Mouse (Mus musculus): Measurements from ENCODE around the gene Tsen34. TPM values are rescaled to one million over a fixed set of nuclear protein-coding genes. Genes with fewer than 3 reads are reported as not detected.

Tsen34 gene
- polyA plus RNA-seq (2012): 0.70 and 1.0 TPM in 2 replicates

GRCm38 (mm10) chr7:3692382-3692986 lies at the start of gene Tsen34:
Gene Tsen34 (plus strand): TSS chr7:3692863.
- Histone ChIP-seq H3K4me1 (ENCODE audit: control insufficient read depth) (peaks cover 41% of the 10 kb centered on the region), H3K36me3 (ENCODE audit: control insufficient read depth) (peaks cover 4% of the 10 kb centered on the region; the same call in 1 of the 2 replicates), H3K9me3 (ENCODE audit: control insufficient read depth, low read length) (no peaks in the 10 kb centered on the region), H3K4me3 (replicated peaks) (peak within 1 kb of the TSS; percentile 84), H3K27me3 (ENCODE audit: control insufficient read depth) (no peaks in the 10 kb centered on the region)
- no peak for TF ChIP-seq GATA1 (IDR thresholded peaks at IDR 0.05; ENCODE audit: low read length)
- TF ChIP-seq TAL1 (IDR thresholded peaks at IDR 0.05; ENCODE audit: low read length): no peak

- Histone ChIP-seq H3K9me3 (ENCODE audit: control insufficient read depth, low read length) (no peaks in the 10 kb centered on the region), H3K4me1 (ENCODE audit: control insufficient read depth) (peaks cover 40% of the 10 kb centered on the region), H3K27me3 (ENCODE audit: control insufficient read depth) (no peaks in the 10 kb centered on the region), H3K4me3 (replicated peaks) (no peak overlapping the region), H3K36me3 (ENCODE audit: control insufficient read depth) (peaks cover 62% of the 10 kb centered on the region)
- TF ChIP-seq GATA1 (IDR thresholded peaks at IDR 0.05; ENCODE audit: low read length): no peak
- TF ChIP-seq TAL1 (IDR thresholded peaks at IDR 0.05; ENCODE audit: low read length): no peak
Measured at GRCm38 (mm10) chr7:3643412-3643811, 49.3 kb upstream of the Tsen34 start.

GRCm38 (mm10) chr7:3643843-3644242 lies 48.8 kb upstream of the Tsen34 start:
- H3K4me3 ChIP-seq (replicated peaks): peak overlapping the region; percentile 83
- H3K27me3 ChIP-seq (ENCODE audit: control insufficient read depth): no peaks in the 10 kb centered on the region
- H3K4me1 ChIP-seq (ENCODE audit: control insufficient read depth): peaks cover 44% of the 10 kb centered on the region
- TF ChIP-seq GATA1 (IDR thresholded peaks at IDR 0.05; ENCODE audit: low read length) (no peak), TAL1 (IDR thresholded peaks at IDR 0.05; ENCODE audit: low read length) (no peak)
- peaks cover 62% of the 10 kb centered on the region for H3K36me3 ChIP-seq (ENCODE audit: control insufficient read depth)
- no peaks in the 10 kb centered on the region for H3K9me3 ChIP-seq (ENCODE audit: control insufficient read depth, low read length)

GRCm38 (mm10) chr7:3644348-3644671 lies 48.4 kb upstream of the Tsen34 start:
- peaks cover 62% of the 10 kb centered on the region for H3K36me3 ChIP-seq (ENCODE audit: control insufficient read depth)
- TF ChIP-seq GATA1 (IDR thresholded peaks at IDR 0.05; ENCODE audit: low read length) (peak; percentile 72), TAL1 (IDR thresholded peaks at IDR 0.05; ENCODE audit: low read length) (no peak)

GRCm38 (mm10) chr7:3644672-3645487 lies 47.8 kb upstream of the Tsen34 start, which contains the start of gene Cnot3:
Gene Cnot3 (plus strand): TSS chr7:3645268.
- Histone ChIP-seq H3K4me1 (ENCODE audit: control insufficient read depth) (peaks cover 45% of the 10 kb centered on the region), H3K27me3 (ENCODE audit: control insufficient read depth) (no peaks in the 10 kb centered on the region), H3K4me3 (replicated peaks) (peak within 1 kb of the TSS; percentile 83), H3K9me3 (ENCODE audit: control insufficient read depth, low read length) (no peaks in the 10 kb centered on the region), H3K36me3 (ENCODE audit: control insufficient read depth) (peaks cover 62% of the 10 kb centered on the region)
- peak; percentile 36; the same call in 1 of the 2 replicates for TF ChIP-seq GATA1 (IDR thresholded peaks at IDR 0.05; ENCODE audit: low read length)
- TF ChIP-seq TAL1 (IDR thresholded peaks at IDR 0.05; ENCODE audit: low read length): no peak

More at GRCm38 (mm10) chr7:3644348-3644671, 48.4 kb upstream of the Tsen34 start:
- Histone ChIP-seq H3K4me1 (ENCODE audit: control insufficient read depth) (peaks cover 45% of the 10 kb centered on the region), H3K4me3 (replicated peaks) (peak overlapping the region; percentile 83), H3K27me3 (ENCODE audit: control insufficient read depth) (no peaks in the 10 kb centered on the region), H3K9me3 (ENCODE audit: control insufficient read depth, low read length) (no peaks in the 10 kb centered on the region)

GRCm38 (mm10) chr7:3645488-3646025 lies 47.1 kb upstream of the Tsen34 start:
- Histone ChIP-seq H3K4me1 (ENCODE audit: control insufficient read depth) (peaks cover 45% of the 10 kb centered on the region), H3K27me3 (ENCODE audit: control insufficient read depth) (no peaks in the 10 kb centered on the region), H3K4me3 (replicated peaks) (peak overlapping the region; percentile 83), H3K36me3 (ENCODE audit: control insufficient read depth) (peaks cover 62% of the 10 kb centered on the region), H3K9me3 (ENCODE audit: control insufficient read depth, low read length) (no peaks in the 10 kb centered on the region)
- TF ChIP-seq TAL1 (IDR thresholded peaks at IDR 0.05; ENCODE audit: low read length) (no peak), GATA1 (IDR thresholded peaks at IDR 0.05; ENCODE audit: low read length) (no peak)

- Histone ChIP-seq H3K4me1 (ENCODE audit: control insufficient read depth) (peaks cover 45% of the 10 kb centered on the region), H3K4me3 (replicated peaks) (peak overlapping the region; percentile 83), H3K27me3 (ENCODE audit: control insufficient read depth) (no peaks in the 10 kb centered on the region), H3K36me3 (ENCODE audit: control insufficient read depth) (peaks cover 62% of the 10 kb centered on the region), H3K9me3 (ENCODE audit: control insufficient read depth, low read length) (no peaks in the 10 kb centered on the region)
- no peak for TF ChIP-seq TAL1 (IDR thresholded peaks at IDR 0.05; ENCODE audit: low read length)
- no peak for TF ChIP-seq GATA1 (IDR thresholded peaks at IDR 0.05; ENCODE audit: low read length)
Measured at GRCm38 (mm10) chr7:3646188-3646587, 46.5 kb upstream of the Tsen34 start.

GRCm38 (mm10) chr7:3646641-3647040 lies 46.0 kb upstream of the Tsen34 start:
- peak overlapping the region; percentile 83 for H3K4me3 ChIP-seq (replicated peaks)
- no peaks in the 10 kb centered on the region for H3K9me3 ChIP-seq (ENCODE audit: control insufficient read depth, low read length)
- no peaks in the 10 kb centered on the region for H3K27me3 ChIP-seq (ENCODE audit: control insufficient read depth)
- peaks cover 45% of the 10 kb centered on the region for H3K4me1 ChIP-seq (ENCODE audit: control insufficient read depth)
- TF ChIP-seq TAL1 (IDR thresholded peaks at IDR 0.05; ENCODE audit: low read length) (no peak), GATA1 (IDR thresholded peaks at IDR 0.05; ENCODE audit: low read length) (no peak)
- peaks cover 62% of the 10 kb centered on the region for H3K36me3 ChIP-seq (ENCODE audit: control insufficient read depth)

GRCm38 (mm10) chr7:3656966-3657365 lies 35.7 kb upstream of the Tsen34 start:
- peaks cover 2% of the 10 kb centered on the region for H3K4me1 ChIP-seq (ENCODE audit: control insufficient read depth)
- peaks cover 100% of the 10 kb centered on the region for H3K36me3 ChIP-seq (ENCODE audit: control insufficient read depth)
- no peak overlapping the region for H3K4me3 ChIP-seq (replicated peaks)
- TF ChIP-seq GATA1 (IDR thresholded peaks at IDR 0.05; ENCODE audit: low read length) (no peak), TAL1 (IDR thresholded peaks at IDR 0.05; ENCODE audit: low read length) (no peak)
- no peaks in the 10 kb centered on the region for H3K27me3 ChIP-seq (ENCODE audit: control insufficient read depth)
- no peaks in the 10 kb centered on the region for H3K9me3 ChIP-seq (ENCODE audit: control insufficient read depth, low read length)
